Comparison of ENCODE assay signal across 11 mouse cellular contexts in genomic region chr7:110110061-110110656, GRCm38 (mm10). TPM values are rescaled to one million over a fixed set of nuclear protein-coding genes. Genes with fewer than 3 reads are reported as not detected.
A peak's percentile ranks its signal among the peaks of the same experiment; 100 is the strongest.
DNase-seq lines count a peak whose midpoint lies in the region; ATAC-seq lines count a peak whose summit lies in the region.
"Had no signal": no experiment of that assay in that cellular context is flagged by ENCODE, and none has a peak within 500 bp of the region (broad histone marks: within the 10 kb centered on the region; RNA-seq: fewer than 3 reads in every experiment).

No protein-coding gene starts in this region.

- H3K9me3 ChIP-seq in forebrain, embryonic 15.5 days = no peaks in the 10 kb centered on the region
- H3K9me3 ChIP-seq in forebrain, embryonic 12.5 days = no peaks in the 10 kb centered on the region
- no peaks in the 10 kb centered on the region for H3K9me3 ChIP-seq in lung, embryonic 16.5 days (ENCODE audit: control insufficient read depth, low read length)
- H3K9me3 ChIP-seq in stomach, embryonic 16.5 days (replicated peaks; ENCODE audit: control insufficient read depth, low read length) = no peaks in the 10 kb centered on the region

- 0 out of 2 replicates have a peak, but pooled peaks have one; percentile 63 for ATAC-seq in forebrain, embryonic 15.5 days (replicated peaks)
- no peak for ATAC-seq in forebrain, embryonic 12.5 days (ENCODE audit: low FRiP score)
- no peak for ATAC-seq in lung, embryonic 16.5 days (ENCODE audit: low read depth)
- no peak for ATAC-seq in stomach, embryonic 16.5 days (ENCODE audit: insufficient read depth, low FRiP score)

- no peak overlapping the region for H3K4me2 ChIP-seq in forebrain, embryonic 15.5 days (replicated peaks)
- no peak overlapping the region for H3K4me2 ChIP-seq in forebrain, embryonic 12.5 days
- no peak overlapping the region for H3K4me2 ChIP-seq in lung, embryonic 16.5 days (ENCODE audit: low read depth, low read length)
- H3K4me2 ChIP-seq in stomach, embryonic 16.5 days (ENCODE audit: low read depth, low read length) = no peak overlapping the region

- H3K9ac ChIP-seq in forebrain, embryonic 15.5 days (replicated peaks) = no peak overlapping the region
- no peak overlapping the region for H3K9ac ChIP-seq in forebrain, embryonic 12.5 days
- H3K9ac ChIP-seq in lung, embryonic 16.5 days (ENCODE audit: low read length) = peak overlapping the region; percentile 11; the same call in 1 of the 2 replicates
- peak overlapping the region; percentile 64; the same call in 1 of the 2 replicates for H3K9ac ChIP-seq in stomach, embryonic 16.5 days (ENCODE audit: low read length)

- no peaks in the 10 kb centered on the region for H3K36me3 ChIP-seq in forebrain, embryonic 15.5 days
- H3K36me3 ChIP-seq in forebrain, embryonic 12.5 days (replicated peaks) = no peaks in the 10 kb centered on the region
- no peaks in the 10 kb centered on the region for H3K36me3 ChIP-seq in lung, embryonic 16.5 days (ENCODE audit: control insufficient read depth, insufficient read depth, low read length)
- no peaks in the 10 kb centered on the region for H3K36me3 ChIP-seq in stomach, embryonic 16.5 days (ENCODE audit: control insufficient read depth, insufficient read depth, low read length)

- no peak overlapping the region for H3K4me3 ChIP-seq in forebrain, embryonic 15.5 days
- no peak overlapping the region for H3K4me3 ChIP-seq in forebrain, embryonic 12.5 days (replicated peaks)
- H3K4me3 ChIP-seq in lung, embryonic 16.5 days (ENCODE audit: low read length) = no peak overlapping the region
- H3K4me3 ChIP-seq in stomach, embryonic 16.5 days (replicated peaks; ENCODE audit: low read length) = no peak overlapping the region

- 0 out of 2 replicates have a peak overlapping the region, but pooled peaks have one; percentile 43 for H3K27ac ChIP-seq in forebrain, embryonic 15.5 days (replicated peaks)
- H3K27ac ChIP-seq in forebrain, embryonic 12.5 days = no peak overlapping the region
- peak overlapping the region; percentile 39; the same call in 1 of the 2 replicates for H3K27ac ChIP-seq in lung, embryonic 16.5 days (ENCODE audit: low read length)
- H3K27ac ChIP-seq in stomach, embryonic 16.5 days (ENCODE audit: low read length) = no peak overlapping the region; the same call in 1 of the 2 replicates

- H3K27me3 ChIP-seq in forebrain, embryonic 15.5 days = no peaks in the 10 kb centered on the region
- H3K27me3 ChIP-seq in forebrain, embryonic 12.5 days = no peaks in the 10 kb centered on the region
- no peaks in the 10 kb centered on the region for H3K27me3 ChIP-seq in lung, embryonic 16.5 days (ENCODE audit: control insufficient read depth, insufficient read depth, low read depth, low read length)
- no peaks in the 10 kb centered on the region for H3K27me3 ChIP-seq in stomach, embryonic 16.5 days (ENCODE audit: control insufficient read depth, insufficient read depth, low read length)
- H3K27me3 ChIP-seq: CH12.LX had no signal

- peaks cover 13% of the 10 kb centered on the region for H3K4me1 ChIP-seq in forebrain, embryonic 15.5 days
- peaks cover 7% of the 10 kb centered on the region; the same call in 1 of the 2 replicates for H3K4me1 ChIP-seq in forebrain, embryonic 12.5 days
- peaks cover 17% of the 10 kb centered on the region for H3K4me1 ChIP-seq in lung, embryonic 16.5 days (replicated peaks; ENCODE audit: control insufficient read depth, insufficient read depth, low read length)
- peaks cover 13% of the 10 kb centered on the region for H3K4me1 ChIP-seq in stomach, embryonic 16.5 days (ENCODE audit: control insufficient read depth, insufficient read depth, low read length)

- no peak for DNase-seq in lung, postnatal 14 days
- DNase-seq in layer of hippocampus, postnatal 10 days (ENCODE audit: low spot score in 2 of 2) = peak; percentile 29 to 35
- DNase-seq in left cerebral cortex, adult 18-20 months (ENCODE audit: low spot score in 2 of 2) = no peak
- no peak for DNase-seq in spleen, postnatal 36 days (ENCODE audit: low spot score in 2 of 2)
- DNase-seq: gastrocnemius, postnatal 10 days; right cerebral cortex, postnatal 4 days had no signal

- WGBS in forebrain, embryonic 15.5 days = 31% methylated on average over 4 of the region's 4 CpGs
- 75% methylated on average over 4 of the region's 4 CpGs for WGBS in forebrain, embryonic 12.5 days
- 19% methylated on average over 4 of the region's 4 CpGs for WGBS in lung, embryonic 16.5 days
- WGBS in stomach, embryonic 16.5 days = 27% methylated on average over 4 of the region's 4 CpGs

RNA-seq across cellular contexts. Expression of gene Wee1, which starts 11.7 kb away (rescaled TPM):
- 12.3 and 14.1 TPM in 2 replicates for polyA plus RNA-seq in forebrain, embryonic 15.5 days (2015; fragmentation: Nextera tagmentation; extraction: Ambion mirVana)
- polyA plus RNA-seq in forebrain, embryonic 12.5 days (2016; fragmentation: Nextera tagmentation; extraction: Ambion mirVana) = 36.9 and 39.3 TPM in 2 replicates
- polyA plus RNA-seq in lung, embryonic 16.5 days (2015; fragmentation: Nextera tagmentation; extraction: Ambion mirVana) = 23.4 and 24.3 TPM in 2 replicates
- 1 to 10 TPM; 8.4 to 8.5 TPM for total RNA-seq in layer of hippocampus, postnatal 10 days (2021)
- 17.9 and 18.9 TPM in 2 replicates for polyA plus RNA-seq in stomach, embryonic 16.5 days (2015; fragmentation: Nextera tagmentation; extraction: Ambion mirVana)
- total RNA-seq in left cerebral cortex, adult 18-20 months (2021) = 10 to 100 TPM; 27.3 to 27.4 TPM

RNA-seq across cellular contexts. Expression of gene Zfp143, which starts 49.1 kb away (rescaled TPM):
- polyA plus RNA-seq in forebrain, embryonic 15.5 days (2015; fragmentation: Nextera tagmentation; extraction: Ambion mirVana) = 23.3 and 25.0 TPM in 2 replicates
- polyA plus RNA-seq in forebrain, embryonic 12.5 days (2016; fragmentation: Nextera tagmentation; extraction: Ambion mirVana) = 27.8 and 31.3 TPM in 2 replicates
- polyA plus RNA-seq in lung, embryonic 16.5 days (2015; fragmentation: Nextera tagmentation; extraction: Ambion mirVana) = 19.1 and 19.7 TPM in 2 replicates
- 1 to 10 TPM; 9.0 to 9.6 TPM for total RNA-seq in layer of hippocampus, postnatal 10 days (2021)
- polyA plus RNA-seq in stomach, embryonic 16.5 days (2015; fragmentation: Nextera tagmentation; extraction: Ambion mirVana) = 15.0 and 15.9 TPM in 2 replicates
- total RNA-seq in left cerebral cortex, adult 18-20 months (2021) = 10 to 100 TPM; 10.9 to 13.0 TPM

Comparison
In these comparisons a context has a peak if more than half of its experiments do, and no peak if none do; other contexts are left out.
1. H3K27ac ChIP-seq: peak in forebrain, embryonic 15.5 days (single experiment) and lung, embryonic 16.5 days (single experiment); none in forebrain, embryonic 12.5 days (single experiment) and stomach, embryonic 16.5 days (single experiment).
2. H3K9ac ChIP-seq: peak in lung, embryonic 16.5 days (single experiment) and stomach, embryonic 16.5 days (single experiment); none in forebrain, embryonic 15.5 days (single experiment) and forebrain, embryonic 12.5 days (single experiment).
3. DNase-seq: peak in layer of hippocampus, postnatal 10 days (2 of 2); none in lung, postnatal 14 days (single experiment), left cerebral cortex, adult 18-20 months (0 of 2) and spleen, postnatal 36 days (0 of 2).